Mouse (Mus musculus) testis, postnatal 10 days (tissue): ENCODE results near the gene Klhl11.
A peak's percentile ranks its signal among the peaks of the same experiment; 100 is the strongest.

Source experiments
- DNase-seq: peaks from one replicate; pipeline ENCODE4 v3.0.0; 2021; ENCODE audit warnings: low spot score

Gene Klhl11

GRCm38 (mm10) chr11:100414021-100414913 is 58.3 kb downstream of the Klhl11 start, which contains the start of gene P3h4:
Gene P3h4, minus strand, starts transcription at chr11:100414836.
- DNase-seq = peak; percentile 88

- no peak for DNase-seq
Measured at GRCm38 (mm10) chr11:100413541-100413940, 59.0 kb downstream of the Klhl11 start.
